Mouse (Mus musculus) layer of hippocampus, adult 8-10 months (tissue): ENCODE measurements around the gene Rem1. TPM values are rescaled to one million over a fixed set of nuclear protein-coding genes. Genes with fewer than 3 reads are reported as not detected.

Experiments
- DNase-seq, 2 experiments: peaks; one replicate each; pipeline ENCODE4 v3.0.0; 2022; ENCODE audit warnings: low spot score in 2 of 2
- total RNA-seq, 4 experiments: library from RNA; stranded (reverse); gene quantifications; 2 replicates each; pipeline ENCODE4 v1.2.4; 2022

The Rem1 gene
- total RNA-seq, 4 experiments from 2014 or later, result 0.61 to 1.1 (median 0.72) TPM

DNA sequence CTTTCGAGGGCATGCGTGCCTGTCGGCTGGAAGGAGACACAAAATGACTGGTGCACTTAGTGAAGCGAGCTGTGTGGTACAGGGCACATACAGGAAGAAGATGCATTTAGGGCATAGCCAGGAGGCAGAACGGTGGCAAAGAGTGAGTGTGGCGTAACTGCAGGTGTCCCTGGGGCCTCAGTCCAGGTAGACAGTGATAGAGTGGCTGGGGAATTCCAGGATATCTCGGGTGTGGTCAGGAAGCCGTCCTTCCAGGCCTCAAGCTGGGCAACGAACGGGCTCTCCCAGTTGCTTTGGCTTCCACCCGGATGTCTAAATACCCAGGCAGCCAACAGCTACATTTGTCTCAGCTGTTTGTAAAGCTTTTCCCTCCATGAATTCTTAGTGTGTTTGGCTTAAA lies 47.4 kb downstream of the Rem1 start:
- no peak for DNase-seq

- no peak for DNase-seq
Measured at GRCm38 (mm10) chr2:152675252-152675791, 48.6 kb downstream of the Rem1 start.

DNA sequence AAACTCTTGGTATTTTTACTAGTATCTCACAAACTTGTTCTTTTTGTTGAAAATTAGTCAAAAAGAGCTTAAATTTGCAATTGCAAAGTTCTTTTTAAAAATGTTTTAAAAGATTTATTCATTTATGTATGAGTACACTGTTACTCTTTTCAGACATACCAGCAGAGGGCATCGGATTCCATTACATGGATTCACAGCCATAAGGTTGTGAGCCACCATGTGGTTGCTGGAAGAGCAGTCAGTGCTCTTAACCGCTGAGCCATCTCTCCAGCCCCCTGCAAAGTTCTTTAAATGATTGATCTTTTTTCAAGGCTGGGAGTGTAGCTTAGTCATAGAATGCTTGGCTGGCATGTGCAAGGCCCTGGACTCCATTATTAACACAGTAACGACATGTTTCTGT lies 51.6 kb downstream of the Rem1 start:
- no peak for DNase-seq

GRCm38 (mm10) chr2:152678925-152679324 lies 52.2 kb downstream of the Rem1 start:
- DNase-seq, result no peak

DNA sequence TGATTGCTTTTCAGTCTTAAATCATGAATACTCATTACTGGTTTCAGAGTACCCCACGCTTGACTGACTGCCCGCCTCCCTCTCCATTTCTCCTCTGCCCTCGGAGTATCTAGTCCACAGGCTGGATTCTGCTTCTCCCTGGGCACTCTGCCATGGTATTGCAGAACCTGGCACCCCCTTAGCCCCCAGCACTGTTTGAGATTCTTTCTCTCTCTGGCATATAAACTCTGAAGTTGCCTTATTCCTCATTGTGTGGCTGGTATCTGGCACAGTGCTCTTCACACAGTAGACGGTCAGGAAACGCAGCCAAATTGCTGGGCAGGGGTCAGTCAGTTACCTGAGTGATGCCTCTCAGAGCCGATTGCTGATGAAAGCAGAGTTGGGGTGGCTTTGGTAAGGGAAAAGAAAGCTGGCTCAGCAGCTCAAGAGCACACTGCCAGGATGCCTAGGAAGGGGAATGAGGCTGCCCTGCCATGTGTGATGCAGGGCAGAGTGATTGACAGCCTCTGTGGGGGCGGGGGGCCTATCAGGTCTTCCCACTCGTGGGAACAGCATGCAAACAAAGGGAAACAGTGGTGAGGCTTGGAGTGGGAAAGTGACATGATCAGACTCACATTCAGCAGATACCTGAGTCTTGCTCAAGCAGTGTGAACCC lies 53.1 kb downstream of the Rem1 start:
- no peak for DNase-seq

GRCm38 (mm10) chr2:152683086-152683485 lies 56.3 kb downstream of the Rem1 start:
- no peak for DNase-seq

Other genes starting within 250 kb of the Rem1 start
- gene Sox12, start 228.9 kb upstream of the Rem1 start, total RNA-seq, result 10 to 100 TPM; 13.7 to 17.3 (median 16.5) TPM
- gene Zcchc3, start 211.9 kb upstream of the Rem1 start, total RNA-seq, result 10 to 100 TPM in 2 of 4 experiments, 1 to 10 TPM in 2; 9.1 to 10.4 (median 9.9) TPM
- 1 to 10 TPM; 2.5 to 3.9 (median 3.0) TPM for gene 6820408C15Rik, start 211.4 kb upstream of the Rem1 start, total RNA-seq
- not detected for gene Defb23, start 162.3 kb upstream of the Rem1 start, total RNA-seq
- gene Defb20, start 149.9 kb upstream of the Rem1 start, total RNA-seq, result under 1 TPM in 1 of 4 experiments, not detected in 3; 0.73 TPM
- not detected for gene Defb22, start 136.8 kb upstream of the Rem1 start, total RNA-seq
- gene Defb26, start 115.3 kb upstream of the Rem1 start, total RNA-seq, result not detected
- not detected for gene Defb28, start 108.7 kb upstream of the Rem1 start, total RNA-seq
- not detected for gene Defb29, start 86.9 kb upstream of the Rem1 start, total RNA-seq
- gene Gm17416, start 57.6 kb upstream of the Rem1 start, total RNA-seq, result not detected
- not detected for gene Defb21, start 54.2 kb upstream of the Rem1 start, total RNA-seq
- gene Defb19, start 46.6 kb upstream of the Rem1 start, total RNA-seq, result not detected
- gene Defb45, start 27.6 kb upstream of the Rem1 start, total RNA-seq, result not detected
- not detected for gene Defb36, start 22.6 kb upstream of the Rem1 start, total RNA-seq
- gene Defb25, start 3.9 kb upstream of the Rem1 start, total RNA-seq, result not detected
- 10 to 100 TPM; 69.8 to 81.5 (median 78.5) TPM for gene H13, start 42.5 kb downstream of the Rem1 start, total RNA-seq
- gene Mcts2, start 60.1 kb downstream of the Rem1 start, total RNA-seq, result 10 to 100 TPM; 17.7 to 21.8 (median 19.0) TPM
- gene Id1, start 109.3 kb downstream of the Rem1 start, total RNA-seq, result 10 to 100 TPM; 18.1 to 24.9 (median 22.5) TPM
- 1 to 10 TPM in 3 of 4 experiments, under 1 TPM in 1; 0.92 to 2.4 (median 2.2) TPM for gene Cox4i2, start 127.2 kb downstream of the Rem1 start, total RNA-seq
- 100 to 1,000 TPM; 124 to 140 (median 132) TPM for gene Bcl2l1, start 204.8 kb downstream of the Rem1 start, total RNA-seq
- 1 to 10 TPM; 1.2 to 2.3 (median 1.7) TPM for gene Tpx2, start 221.0 kb downstream of the Rem1 start, total RNA-seq